Mouse (Mus musculus): ENCODE data around the gene Spata9. TPM values are rescaled to one million over a fixed set of nuclear protein-coding genes. Genes with fewer than 3 reads are reported as not detected.

Spata9 gene
- not detected in 2 replicates for polyA plus RNA-seq (2012; rRNA removed)

GRCm38 (mm10) chr13:75966850-75967249, at the start of gene Spata9:
TSS of gene Spata9 (plus strand) at chr13:75967150.

GRCm38 (mm10) chr13:75943189-75944043, 23.5 kb upstream of the Spata9 start, which contains the start of gene Rhobtb3:
TSS of gene Rhobtb3 (minus strand) at chr13:75943925.

GRCm38 (mm10) chr13:76017974-76018843, 51.3 kb downstream of the Spata9 start, which contains the start of gene Rfesd:
TSS of gene Rfesd (minus strand) at chr13:76018719.

Other genes starting within 250 kb of the Spata9 start
- 24.2 and 28.4 TPM in 2 replicates for gene Glrx, start 127.3 kb upstream of the Spata9 start, polyA plus RNA-seq (2012; rRNA removed)
- gene Rhobtb3, start 23.2 kb upstream of the Spata9 start, polyA plus RNA-seq (2012; rRNA removed) = 2.6 and 4.3 TPM in 2 replicates
- 1.2 and 1.8 TPM in 2 replicates for gene Rfesd, start 51.6 kb downstream of the Spata9 start, polyA plus RNA-seq (2012; rRNA removed)
- gene Gpr150, start 89.8 kb downstream of the Spata9 start, polyA plus RNA-seq (2012; rRNA removed) = 0.08 and 0.12 TPM in 2 replicates
- 0.80 and 1.3 TPM in 2 replicates for gene Arsk, start 131.5 kb downstream of the Spata9 start, polyA plus RNA-seq (2012; rRNA removed)
- gene Ttc37, start 131.6 kb downstream of the Spata9 start, polyA plus RNA-seq (2012; rRNA removed) = 4.0 and 4.2 TPM in 2 replicates

All from stomach, adult 2 months (tissue).